Mouse (Mus musculus) CH12.LX (cell line): ENCODE results near the gene Grap2. TPM values are rescaled to one million over a fixed set of nuclear protein-coding genes. Genes with fewer than 3 reads are reported as not detected.
A peak's percentile ranks its signal among the peaks of the same experiment; 100 is the strongest.

Experiments used
- DNase-seq: peaks from one replicate; pipeline ENCODE4 v3.0.0-alpha.2; 2013; ENCODE audit errors: extremely low read depth
- H3K27ac ChIP-seq: 2 replicates; pipeline ENCODE4 v1.5.1; 2012; ENCODE audit warnings: low read depth, mild to moderate bottlenecking, control low read depth, moderate library complexity; ENCODE audit not compliant: insufficient read depth
- H3K27me3 ChIP-seq: replicated peaks from 2 replicates; pipeline ENCODE3; 2012; ENCODE audit warnings: inconsistent platforms
- H3K36me3 ChIP-seq, 2 experiments: replicated peaks in 1 of 2; 2 replicates each; pipeline versions ENCODE3 to v1.6.1; 2012; ENCODE audit warnings: inconsistent platforms in 1 of 2, low read length in 1 of 2, mild to moderate bottlenecking in 1 of 2, mixed read lengths in 1 of 2, moderate library complexity in 1 of 2; ENCODE audit not compliant: control insufficient read depth in 1 of 2, insufficient read depth in 1 of 2
- H3K4me1 ChIP-seq, 2 experiments: 2 replicates each; pipeline ENCODE4 v1.6.1; 2012; ENCODE audit warnings: inconsistent platforms in 1 of 2, moderate library complexity in 1 of 2; ENCODE audit not compliant: insufficient read depth in 2 of 2, control insufficient read depth in 1 of 2
- H3K4me2 ChIP-seq: 2 replicates; pipeline ENCODE4 v1.6.1; 2012; ENCODE audit warnings: low read depth, mild to moderate bottlenecking, control low read depth; ENCODE audit not compliant: poor library complexity, insufficient read depth, severe bottlenecking
- H3K4me3 ChIP-seq, 3 experiments: fragments of 150-350 bp in 1 of 3; sonication (generic) in 1 of 3; replicated peaks in 1 of 3; 2 replicates each; pipeline versions ENCODE3 to v1.5.1; 2011 to 2012; ENCODE audit warnings: low read depth in 2 of 3, low read length in 2 of 3, mild to moderate bottlenecking in 2 of 3, moderate library complexity in 2 of 3, control low read depth in 1 of 3, improper control_type of control experiment in 1 of 3, inconsistent platforms in 1 of 3, mixed read lengths in 1 of 3; ENCODE audit not compliant: poor library complexity in 1 of 3
- H3K79me2 ChIP-seq: replicated peaks from 2 replicates; pipeline ENCODE4 v1.6.1; 2012; ENCODE audit warnings: mild to moderate bottlenecking, moderate library complexity; ENCODE audit not compliant: control insufficient read depth, poor library complexity, insufficient read depth, severe bottlenecking; ENCODE audit errors: extremely low read depth
- H3K9ac ChIP-seq: 2 replicates; pipeline ENCODE4 v1.6.1; 2012; ENCODE audit warnings: low read depth, mild to moderate bottlenecking, control low read depth, moderate library complexity; ENCODE audit not compliant: insufficient read depth
- H3K9me3 ChIP-seq: replicated peaks from 2 replicates; pipeline ENCODE3; 2012; ENCODE audit warnings: low read length, inconsistent platforms, mixed read lengths
- BHLHE40 ChIP-seq: IDR thresholded peaks from 2 replicates; pipeline ENCODE4 v1.6.1; 2011; ENCODE audit warnings: mild to moderate bottlenecking, low read depth, low read length, improper control_type of control experiment
- CHD1 ChIP-seq: IDR thresholded peaks from 2 replicates; pipeline ENCODE4 v1.6.1; 2012; ENCODE audit warnings: low read depth, low read length, improper control_type of control experiment, inconsistent platforms
- CHD2 ChIP-seq: IDR thresholded peaks from 2 replicates; pipeline ENCODE4 v1.6.1; 2011; ENCODE audit warnings: low read length, improper control_type of control experiment
- JUN ChIP-seq: IDR thresholded peaks from 2 replicates; pipeline ENCODE4 v1.6.1; 2011; ENCODE audit warnings: low read depth, mild to moderate bottlenecking, low read length, improper control_type of control experiment, moderate library complexity; ENCODE audit not compliant: insufficient read depth
- MAX ChIP-seq: IDR thresholded peaks from 2 replicates; pipeline ENCODE4 v1.6.1; 2011; ENCODE audit warnings: low read length, improper control_type of control experiment
- MEF2A ChIP-seq: IDR thresholded peaks from 2 replicates; pipeline ENCODE4 v1.6.1; 2014; ENCODE audit warnings: low read depth, mild to moderate bottlenecking, inconsistent platforms, low read length, improper control_type of control experiment, borderline replicate concordance
- NELFE ChIP-seq: IDR thresholded peaks from 2 replicates; pipeline ENCODE4 v1.6.1; 2011; ENCODE audit warnings: low read depth, low read length, improper control_type of control experiment
- SIN3A ChIP-seq: IDR thresholded peaks from 2 replicates; pipeline ENCODE4 v1.6.1; 2012; ENCODE audit warnings: low read length, improper control_type of control experiment, inconsistent platforms
- SMC3 ChIP-seq: IDR thresholded peaks from 2 replicates; pipeline ENCODE4 v1.6.1; 2011; ENCODE audit warnings: low read depth, low read length, improper control_type of control experiment
- TBP ChIP-seq: conservative IDR thresholded peaks from 2 replicates; pipeline ENCODE4 v1.6.1; 2011; ENCODE audit warnings: low read depth, low read length, improper control_type of control experiment
- USF1 ChIP-seq: IDR thresholded peaks from 2 replicates; pipeline ENCODE4 v1.6.1; 2014; ENCODE audit warnings: low read depth, mild to moderate bottlenecking, inconsistent platforms, low read length, improper control_type of control experiment
- ZC3H11A ChIP-seq: IDR thresholded peaks from 2 replicates; pipeline ENCODE4 v1.6.1; 2012; ENCODE audit warnings: low read depth, mild to moderate bottlenecking, inconsistent platforms, low read length, improper control_type of control experiment
- dilution Hi-C: fragments of 300-500 bp; cut with MboI; formaldehyde crosslinking; loops from 2 replicates; pipeline ENCODE4 v1.14.3; 2020; ENCODE audit warnings: low sequenced_read_pairs; ENCODE audit not compliant: extremely low pct_unique_long_range_greater_than_20kb, extremely low pct_ligation_motif_present
- in situ Hi-C: fragments of 300-500 bp; cut with MboI; formaldehyde crosslinking; loops from 3 replicates; pipeline ENCODE4 v1.14.3; 2019; ENCODE audit warnings: low sequenced_read_pairs, low pct_ligation_motif_present, low pct_unique_long_range_greater_than_20kb, mixed read lengths
- polyA plus RNA-seq: library from polyadenylated mRNA; unstranded; fragments of >175 nt; gene quantifications from 2 replicates; pipeline ENCODE4 v1.2.1, GENCODE M21; 2012; ENCODE audit warnings: low read depth; ENCODE audit not compliant: insufficient read length
- total RNA-seq, 2 experiments: library from RNA; depleted of rRNA; stranded (reverse); fragments of 300-350 nt in 1 of 2; fragments of >200 nt in 1 of 2; gene quantifications; 2 replicates each; pipeline ENCODE4 v1.2.3; 2012 to 2014

The Grap2 gene
- total and polyA plus RNA-seq, 3 experiments: 1.5 to 6.2 (median 5.0) TPM

DNA sequence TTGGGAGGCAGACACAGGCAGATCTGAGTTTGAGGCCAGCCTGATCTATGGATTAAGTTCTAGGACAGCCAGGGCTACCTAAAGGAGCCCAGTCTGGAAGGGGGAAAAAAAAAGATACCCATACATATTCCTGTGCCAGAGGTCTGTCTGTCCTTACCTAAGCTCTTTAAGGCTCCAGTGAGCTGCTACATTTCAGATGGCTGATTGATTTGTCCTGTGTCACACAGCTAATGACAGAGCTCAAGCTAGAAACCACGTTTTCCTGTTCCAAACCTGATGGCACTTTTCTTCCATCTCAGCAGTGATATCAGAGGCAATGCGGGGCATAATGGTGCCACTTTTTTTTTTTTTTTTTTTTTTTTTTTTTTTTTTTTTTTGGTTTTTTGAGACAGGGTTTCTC is 58.9 kb downstream of the Grap2 start:
- Histone ChIP-seq H3K4me2 (no peak overlapping the region), H3K27ac (no peak overlapping the region), H3K79me2 (no peaks in the 10 kb centered on the region), H3K36me3 (peaks cover 0 to 12% of the 10 kb centered on the region in 2 experiments), H3K4me3 (no peak overlapping the region), H3K9ac (no peak overlapping the region), H3K4me1 (peaks cover 9 to 47% of the 10 kb centered on the region in 2 experiments), H3K27me3 (no peaks in the 10 kb centered on the region), H3K9me3 (peaks cover 6% of the 10 kb centered on the region)
- dilution Hi-C loops (no loop called here), in situ Hi-C loops (loop anchor here (10.0 to 25.0 kb wide), 2 partner anchors 156 to 367 kb away; partner anchors contain the start of gene Rps19bp1)
- DNase-seq: no peak
- TF ChIP-seq NELFE (no peak), JUN (no peak), SIN3A (no peak), CHD1 (no peak), SMC3 (no peak), ZC3H11A (no peak), MEF2A (no peak), USF1 (no peak), TBP (no peak), BHLHE40 (no peak), MAX (no peak)

GRCm38 (mm10) chr15:80632280-80632893 is 60.0 kb downstream of the Grap2 start:
- peaks cover 9 to 50% of the 10 kb centered on the region in 2 experiments for H3K4me1 ChIP-seq
- dilution Hi-C loops (no loop called here), in situ Hi-C loops (loop anchor here (10.0 to 25.0 kb wide), 2 partner anchors 155 to 368 kb away; partner anchors contain the start of gene Rps19bp1)
- TF ChIP-seq CHD1: no peak
- 0 out of 2 replicates have a peak, but pooled peaks have one; percentile 21 for TF ChIP-seq CHD2
- H3K36me3 ChIP-seq: peaks cover 0 to 10% of the 10 kb centered on the region in 2 experiments
- no peak overlapping the region for H3K4me2 ChIP-seq
- no peak for DNase-seq
- H3K27ac ChIP-seq: no peak overlapping the region
- no peaks in the 10 kb centered on the region for H3K27me3 ChIP-seq
- no peak overlapping the region for H3K9ac ChIP-seq
- H3K9me3 ChIP-seq: no peaks in the 10 kb centered on the region
- no peak overlapping the region for H3K4me3 ChIP-seq
- H3K79me2 ChIP-seq: no peaks in the 10 kb centered on the region
